Mouse (Mus musculus) bone marrow macrophage, adult 2 months (primary cell): Measurements from ENCODE around the gene Shisa6. TPM values are rescaled to one million over a fixed set of nuclear protein-coding genes. Genes with fewer than 3 reads are reported as not detected.

Source experiments
- H3K27ac ChIP-seq: 2 replicates; pipeline ENCODE4 v1.5.1; 2012; ENCODE audit warnings: low read depth, low read length; ENCODE audit not compliant: insufficient read depth
- H3K4me1 ChIP-seq: 2 replicates; pipeline ENCODE4 v1.6.1; 2012; ENCODE audit warnings: low read length; ENCODE audit not compliant: control insufficient read depth, insufficient read depth
- H3K4me3 ChIP-seq: 2 replicates; pipeline ENCODE4 v1.5.1; 2012; ENCODE audit warnings: mild to moderate bottlenecking, low read length, moderate library complexity; ENCODE audit not compliant: insufficient read depth
- CTCF ChIP-seq: IDR thresholded peaks from 2 replicates; pipeline ENCODE4 v1.5.1; 2012; ENCODE audit warnings: low read depth, mild to moderate bottlenecking, low read length, moderate library complexity
- POLR2A ChIP-seq: IDR thresholded peaks from 2 replicates; pipeline ENCODE4 v1.6.1; 2012; ENCODE audit warnings: mild to moderate bottlenecking, low read depth, low read length, borderline replicate concordance
- polyA plus RNA-seq: library from polyadenylated mRNA; stranded (reverse); fragments of >200 nt; gene quantifications from 2 replicates; pipeline ENCODE4 v1.2.4, GENCODE M21; 2012; ENCODE audit not compliant: missing spikeins, insufficient read depth, insufficient read length

Shisa6 gene
- polyA plus RNA-seq, 1 experiment = not detected

DNA sequence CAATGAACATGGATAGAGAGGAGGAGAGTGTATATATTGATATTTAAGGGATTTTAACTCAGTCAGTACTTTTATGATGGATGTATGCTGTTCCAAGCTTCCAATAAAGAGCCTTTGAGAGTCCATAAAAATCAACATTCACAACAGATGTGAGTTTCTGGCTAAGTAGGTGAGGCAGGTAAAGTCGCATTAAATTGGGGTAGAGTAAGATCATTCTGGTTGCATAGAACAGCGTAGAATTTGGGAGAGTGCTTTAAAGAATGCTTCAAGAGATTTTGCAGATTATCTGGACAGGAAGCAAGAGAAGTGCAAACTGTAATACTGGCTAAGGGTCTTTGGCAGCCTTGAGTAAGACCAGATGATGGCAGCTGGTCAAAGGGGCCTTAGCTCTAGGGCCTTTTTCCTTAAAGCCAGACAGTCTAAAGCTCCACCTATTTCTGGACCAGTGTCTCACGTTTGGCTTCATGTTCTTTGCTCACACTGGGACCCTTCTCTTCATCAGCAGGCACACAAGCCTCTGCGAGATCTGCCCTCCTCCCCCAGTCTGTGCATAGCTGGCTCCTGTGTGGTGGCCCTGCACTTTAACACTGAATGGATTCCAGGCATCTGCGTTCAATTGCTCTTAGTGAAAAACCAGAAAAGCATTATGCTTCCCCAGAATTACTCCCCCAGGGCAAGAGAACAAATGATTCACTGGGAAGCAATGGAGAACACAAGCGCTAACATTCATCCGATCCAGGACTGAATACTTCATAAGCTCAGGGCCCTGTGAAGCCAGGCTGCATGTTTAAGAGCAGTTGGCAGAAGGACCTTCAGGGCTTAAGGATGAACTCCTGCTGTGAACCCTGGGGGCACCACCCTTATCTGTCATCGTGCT, 158.7 kb downstream of the Shisa6 start:
- TF ChIP-seq POLR2A (no peak), CTCF (no peak)
- H3K4me3 ChIP-seq = no peak overlapping the region
- no peaks in the 10 kb centered on the region for H3K4me1 ChIP-seq
- no peak overlapping the region for H3K27ac ChIP-seq

DNA sequence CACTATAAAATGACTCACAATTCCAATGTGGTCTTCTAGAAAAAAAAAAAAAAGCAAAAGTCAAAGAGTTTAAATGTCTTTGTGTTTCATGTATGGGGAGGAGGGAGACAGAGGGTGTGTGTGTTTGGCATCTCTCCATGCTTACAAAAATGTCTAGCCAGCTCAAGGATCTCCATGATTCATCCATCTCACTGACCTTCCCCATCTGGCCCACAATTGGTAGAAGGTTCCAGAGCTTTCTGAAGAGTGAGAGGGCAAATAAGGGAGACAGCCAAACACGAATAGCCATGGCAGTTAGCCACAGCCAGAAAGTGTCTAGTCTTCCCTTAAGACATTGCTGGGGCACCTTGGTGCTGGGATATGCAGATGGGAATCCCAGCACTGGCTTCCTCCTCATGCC, 166.0 kb downstream of the Shisa6 start:
- TF ChIP-seq CTCF = no peak
- TF ChIP-seq POLR2A = no peak
- H3K27ac ChIP-seq = no peak overlapping the region
- no peak overlapping the region for H3K4me3 ChIP-seq
- H3K4me1 ChIP-seq = no peaks in the 10 kb centered on the region

GRCm38 (mm10) chr11:66344822-66345221, 180.9 kb downstream of the Shisa6 start:
- TF ChIP-seq POLR2A (no peak), CTCF (no peak)
- Histone ChIP-seq H3K27ac (no peak overlapping the region), H3K4me3 (no peak overlapping the region), H3K4me1 (no peaks in the 10 kb centered on the region)

DNA sequence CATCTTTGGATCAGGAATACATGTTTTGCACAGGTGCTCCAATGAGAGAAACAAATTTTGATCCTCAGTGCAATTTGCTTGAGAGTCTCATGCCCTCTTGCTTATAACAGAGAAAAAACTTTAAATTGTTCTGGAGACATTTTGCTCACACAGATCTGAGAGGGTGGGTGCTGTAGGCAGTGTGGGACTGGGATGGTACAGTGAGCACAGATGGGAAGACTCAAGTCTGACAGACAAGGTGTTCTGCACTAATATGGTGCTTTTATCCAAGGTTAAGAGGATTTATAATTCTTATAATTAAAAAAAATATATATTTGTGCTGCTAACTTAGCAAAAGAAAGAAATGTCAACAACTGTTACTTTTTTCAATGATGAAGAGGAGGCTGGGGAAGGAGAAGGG, 189.5 kb downstream of the Shisa6 start:
- no peak overlapping the region for H3K27ac ChIP-seq
- no peak for TF ChIP-seq CTCF
- no peak for TF ChIP-seq POLR2A
- H3K4me3 ChIP-seq = no peak overlapping the region
- no peaks in the 10 kb centered on the region for H3K4me1 ChIP-seq

DNA sequence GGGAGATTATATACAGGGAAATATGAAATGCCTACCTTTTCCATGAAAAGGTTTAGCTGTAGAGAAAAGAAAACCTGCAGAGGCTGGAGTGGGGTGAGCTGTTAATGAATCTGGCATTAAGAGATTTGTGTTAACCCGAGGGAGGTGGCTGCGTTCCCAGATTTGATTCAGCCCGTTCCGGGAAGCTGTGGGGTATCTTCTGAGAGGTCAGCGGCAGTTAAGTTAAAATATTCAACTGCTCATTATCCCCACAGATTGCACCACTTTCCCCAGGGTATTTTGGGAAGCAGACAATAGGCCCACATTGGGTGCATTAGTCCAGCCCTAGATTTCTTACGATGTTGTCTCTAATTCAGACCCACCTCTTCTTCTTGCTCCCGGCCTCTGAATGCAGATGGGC, 213.0 kb downstream of the Shisa6 start:
- Histone ChIP-seq H3K4me3 (no peak overlapping the region), H3K27ac (no peak overlapping the region), H3K4me1 (no peaks in the 10 kb centered on the region)
- TF ChIP-seq POLR2A (no peak), CTCF (no peak)

GRCm38 (mm10) chr11:66304396-66304795, 221.4 kb downstream of the Shisa6 start:
- H3K4me3 ChIP-seq = no peak overlapping the region
- no peak overlapping the region for H3K27ac ChIP-seq
- no peaks in the 10 kb centered on the region for H3K4me1 ChIP-seq
- TF ChIP-seq POLR2A (no peak), CTCF (no peak)

GRCm38 (mm10) chr11:66274707-66275081, 251.1 kb downstream of the Shisa6 start:
- no peaks in the 10 kb centered on the region for H3K4me1 ChIP-seq
- no peak overlapping the region for H3K27ac ChIP-seq
- TF ChIP-seq POLR2A (no peak), CTCF (no peak)
- no peak overlapping the region for H3K4me3 ChIP-seq

GRCm38 (mm10) chr11:66273904-66274706, 251.7 kb downstream of the Shisa6 start:
- TF ChIP-seq CTCF (no peak), POLR2A (no peak)
- no peak overlapping the region for H3K27ac ChIP-seq
- no peaks in the 10 kb centered on the region for H3K4me1 ChIP-seq
- H3K4me3 ChIP-seq = no peak overlapping the region

- no peaks in the 10 kb centered on the region for H3K4me1 ChIP-seq
- no peak overlapping the region for H3K4me3 ChIP-seq
- no peak overlapping the region for H3K27ac ChIP-seq
- no peak for TF ChIP-seq CTCF
These were observed 258.7 kb downstream of the Shisa6 start for GRCm38 (mm10) chr11:66267029-66267428.
